Mouse (Mus musculus): ENCODE measurements at regions not wholly inside any gene's neighbourhood (a gene's known extent, or its start where the extent isn't known, plus 50 kb on each side); places are given as distances from the start of the nearest gene placed in this dataset.

GRCm38 (mm10) chr12:59539788-59540187 is 320.3 kb upstream of the Fbxo33 start:
- TF ChIP-seq MAFK (IDR thresholded peaks at IDR 0.05; ENCODE audit: insufficient read depth, low read depth, low read length) = no peak
- no peak for TF ChIP-seq ZC3H11A (IDR thresholded peaks at IDR 0.05; ENCODE audit: borderline replicate concordance, low read depth, low read length)
- no peak for TF ChIP-seq CHD2 (IDR thresholded peaks at IDR 0.05; ENCODE audit: low read depth, low read length)
- no peak for TF ChIP-seq HCFC1 (IDR thresholded peaks at IDR 0.05; ENCODE audit: borderline replicate concordance, insufficient read depth, low read length)
- no peak for TF ChIP-seq ZNF384 (IDR thresholded peaks at IDR 0.05; ENCODE audit: low read depth, low read length)
- DNase-seq (ENCODE audit: low read depth, low spot score) = no peak
- Histone ChIP-seq H3K9ac (ENCODE audit: insufficient read depth, low read depth, low read length, poor library complexity, severe bottlenecking) (no peak overlapping the region), H3K4me3 (ENCODE audit: insufficient read depth in 1 of 2, low read depth in 1 of 2, low read length in 2 of 2, poor library complexity in 1 of 2, severe bottlenecking in 1 of 2) (no peak overlapping the region), H3K36me3 (ENCODE audit: control insufficient read depth, insufficient read depth, low read length, poor library complexity, severe bottlenecking) (no peaks in the 10 kb centered on the region), H3K27ac (ENCODE audit: insufficient read depth, low read depth, low read length, poor library complexity, severe bottlenecking) (no peak overlapping the region), H3K4me1 (ENCODE audit: control insufficient read depth in 2 of 2, insufficient read depth in 2 of 2, low read length in 2 of 2, poor library complexity in 1 of 2) (no peaks in the 10 kb centered on the region), H3K9me3 (ENCODE audit: control insufficient read depth, insufficient read depth, low read depth, low read length) (no peaks in the 10 kb centered on the region)
- in situ Hi-C loops (cut with MboI; ENCODE audit: low sequenced_read_pairs in 2 of 2, unreplicated experiment in 2 of 2) = no loop called here

GRCm38 (mm10) chr12:59530521-59530920 is 311.0 kb upstream of the Fbxo33 start:
- no peak for DNase-seq (ENCODE audit: low read depth, low spot score)
- TF ChIP-seq HCFC1 (IDR thresholded peaks at IDR 0.05; ENCODE audit: borderline replicate concordance, insufficient read depth, low read length) (no peak), ZNF384 (IDR thresholded peaks at IDR 0.05; ENCODE audit: low read depth, low read length) (no peak), ZC3H11A (IDR thresholded peaks at IDR 0.05; ENCODE audit: borderline replicate concordance, low read depth, low read length) (no peak), MAFK (IDR thresholded peaks at IDR 0.05; ENCODE audit: insufficient read depth, low read depth, low read length) (no peak), CHD2 (IDR thresholded peaks at IDR 0.05; ENCODE audit: low read depth, low read length) (no peak)
- H3K27ac ChIP-seq (ENCODE audit: insufficient read depth, low read depth, low read length, poor library complexity, severe bottlenecking) = no peak overlapping the region

DNA sequence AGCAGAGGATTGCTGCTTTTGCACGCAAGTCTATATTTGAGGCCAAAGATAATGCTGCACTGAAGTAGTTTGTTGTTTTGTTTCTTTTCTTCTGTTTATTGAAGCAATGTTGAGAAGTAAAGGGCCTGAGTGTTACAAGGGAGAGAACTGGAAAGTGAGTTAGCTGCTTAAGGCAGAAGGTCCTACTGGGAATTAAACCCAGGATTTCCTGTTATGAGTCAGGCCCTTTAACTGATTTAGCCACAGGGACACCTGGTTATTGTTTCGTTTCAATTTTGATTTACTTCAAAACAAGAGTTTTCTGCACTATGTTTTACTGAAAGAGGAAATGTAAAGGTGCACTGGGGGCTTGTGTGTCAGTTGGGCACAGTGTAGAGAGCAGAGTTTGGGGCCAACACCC is 303.8 kb upstream of the Fbxo33 start:
- DNase-seq (ENCODE audit: low read depth, low spot score) = no peak
- Histone ChIP-seq H3K9me3 (ENCODE audit: control insufficient read depth, insufficient read depth, low read depth, low read length) (no peaks in the 10 kb centered on the region), H3K9ac (ENCODE audit: insufficient read depth, low read depth, low read length, poor library complexity, severe bottlenecking) (no peak overlapping the region), H3K4me1 (ENCODE audit: control insufficient read depth in 2 of 2, insufficient read depth in 2 of 2, low read length in 2 of 2, poor library complexity in 1 of 2) (no peaks in the 10 kb centered on the region), H3K4me3 (ENCODE audit: insufficient read depth in 1 of 2, low read depth in 1 of 2, low read length in 2 of 2, poor library complexity in 1 of 2, severe bottlenecking in 1 of 2) (no peak overlapping the region), H3K36me3 (ENCODE audit: control insufficient read depth, insufficient read depth, low read length, poor library complexity, severe bottlenecking) (no peaks in the 10 kb centered on the region), H3K27ac (ENCODE audit: insufficient read depth, low read depth, low read length, poor library complexity, severe bottlenecking) (no peak overlapping the region)
- no peak for TF ChIP-seq HCFC1 (IDR thresholded peaks at IDR 0.05; ENCODE audit: borderline replicate concordance, insufficient read depth, low read length)
- no peak for TF ChIP-seq ZC3H11A (IDR thresholded peaks at IDR 0.05; ENCODE audit: borderline replicate concordance, low read depth, low read length)
- no peak for TF ChIP-seq ZNF384 (IDR thresholded peaks at IDR 0.05; ENCODE audit: low read depth, low read length)
- TF ChIP-seq CHD2 (IDR thresholded peaks at IDR 0.05; ENCODE audit: low read depth, low read length) = no peak
- TF ChIP-seq MAFK (IDR thresholded peaks at IDR 0.05; ENCODE audit: insufficient read depth, low read depth, low read length) = no peak
- in situ Hi-C loops (cut with MboI; ENCODE audit: low sequenced_read_pairs in 2 of 2, unreplicated experiment in 2 of 2) = no loop called here

More at GRCm38 (mm10) chr12:59530521-59530920, 311.0 kb upstream of the Fbxo33 start:
- H3K36me3 ChIP-seq (ENCODE audit: control insufficient read depth, insufficient read depth, low read length, poor library complexity, severe bottlenecking) = no peaks in the 10 kb centered on the region
- H3K4me1 ChIP-seq (ENCODE audit: control insufficient read depth in 2 of 2, insufficient read depth in 2 of 2, low read length in 2 of 2, poor library complexity in 1 of 2) = no peaks in the 10 kb centered on the region
- H3K9me3 ChIP-seq (ENCODE audit: control insufficient read depth, insufficient read depth, low read depth, low read length) = no peaks in the 10 kb centered on the region
- H3K9ac ChIP-seq (ENCODE audit: insufficient read depth, low read depth, low read length, poor library complexity, severe bottlenecking) = no peak overlapping the region
- H3K4me3 ChIP-seq (ENCODE audit: insufficient read depth in 1 of 2, low read depth in 1 of 2, low read length in 2 of 2, poor library complexity in 1 of 2, severe bottlenecking in 1 of 2) = no peak overlapping the region
- in situ Hi-C loops (cut with MboI; ENCODE audit: low sequenced_read_pairs in 2 of 2, unreplicated experiment in 2 of 2) = no loop called here

DNA sequence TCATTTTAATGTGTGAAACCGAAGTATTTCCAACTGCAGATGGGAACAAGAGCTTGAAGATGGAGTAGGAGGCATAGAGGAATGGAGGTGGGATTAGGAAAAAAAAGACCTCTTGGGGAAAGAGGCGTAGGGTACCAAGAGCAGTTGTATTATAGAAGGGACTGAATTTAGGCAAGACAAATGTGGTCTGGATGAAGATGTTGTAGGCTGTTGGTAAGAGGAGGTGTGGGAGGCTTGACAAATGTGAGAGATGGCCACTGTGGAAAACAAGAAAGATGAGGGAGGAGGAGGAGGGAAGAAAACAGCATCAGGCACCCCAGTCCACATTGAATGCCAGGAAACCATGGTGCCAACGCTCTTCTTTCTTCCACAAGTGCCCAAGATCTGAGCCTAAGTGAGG is 302.4 kb upstream of the Fbxo33 start:
- Histone ChIP-seq H3K9me3 (ENCODE audit: control insufficient read depth, insufficient read depth, low read depth, low read length) (no peaks in the 10 kb centered on the region), H3K27ac (ENCODE audit: insufficient read depth, low read depth, low read length, poor library complexity, severe bottlenecking) (no peak overlapping the region), H3K36me3 (ENCODE audit: control insufficient read depth, insufficient read depth, low read length, poor library complexity, severe bottlenecking) (no peaks in the 10 kb centered on the region), H3K4me3 (ENCODE audit: insufficient read depth in 1 of 2, low read depth in 1 of 2, low read length in 2 of 2, poor library complexity in 1 of 2, severe bottlenecking in 1 of 2) (no peak overlapping the region), H3K4me1 (ENCODE audit: control insufficient read depth in 2 of 2, insufficient read depth in 2 of 2, low read length in 2 of 2, poor library complexity in 1 of 2) (no peaks in the 10 kb centered on the region), H3K9ac (ENCODE audit: insufficient read depth, low read depth, low read length, poor library complexity, severe bottlenecking) (no peak overlapping the region)
- no peak for TF ChIP-seq HCFC1 (IDR thresholded peaks at IDR 0.05; ENCODE audit: borderline replicate concordance, insufficient read depth, low read length)
- TF ChIP-seq ZC3H11A (IDR thresholded peaks at IDR 0.05; ENCODE audit: borderline replicate concordance, low read depth, low read length) = no peak
- TF ChIP-seq CHD2 (IDR thresholded peaks at IDR 0.05; ENCODE audit: low read depth, low read length) = no peak
- no peak for TF ChIP-seq MAFK (IDR thresholded peaks at IDR 0.05; ENCODE audit: insufficient read depth, low read depth, low read length)
- no peak for TF ChIP-seq ZNF384 (IDR thresholded peaks at IDR 0.05; ENCODE audit: low read depth, low read length)
- in situ Hi-C loops (cut with MboI; ENCODE audit: low sequenced_read_pairs in 2 of 2, unreplicated experiment in 2 of 2) = no loop called here
- DNase-seq (ENCODE audit: low read depth, low spot score) = no peak

DNA sequence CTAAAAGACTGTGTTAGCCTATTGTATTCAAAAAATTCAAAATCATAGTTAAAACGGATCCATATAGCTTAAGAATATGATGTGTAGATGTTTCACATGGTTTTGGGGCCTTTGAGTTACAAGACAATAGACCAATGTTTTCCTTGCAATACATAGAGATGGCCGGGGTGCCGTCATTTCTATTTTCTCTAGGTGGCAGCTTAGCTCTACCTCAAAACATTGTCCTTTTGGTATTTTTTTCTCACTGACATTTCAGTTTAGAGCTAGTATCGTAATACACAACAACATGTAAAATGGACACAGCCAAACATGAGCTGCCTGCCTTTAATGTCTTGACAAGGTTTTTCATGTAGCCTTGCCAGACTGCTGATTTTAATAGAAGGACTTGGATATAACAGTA is 290.3 kb upstream of the Fbxo33 start:
- Histone ChIP-seq H3K9me3 (ENCODE audit: control insufficient read depth, insufficient read depth, low read depth, low read length) (no peaks in the 10 kb centered on the region), H3K4me1 (ENCODE audit: control insufficient read depth in 2 of 2, insufficient read depth in 2 of 2, low read length in 2 of 2, poor library complexity in 1 of 2) (peaks cover 7 to 12% of the 10 kb centered on the region in 2 experiments; a peak in 2 of 4 replicates), H3K9ac (ENCODE audit: insufficient read depth, low read depth, low read length, poor library complexity, severe bottlenecking) (no peak overlapping the region), H3K36me3 (ENCODE audit: control insufficient read depth, insufficient read depth, low read length, poor library complexity, severe bottlenecking) (no peaks in the 10 kb centered on the region), H3K27ac (ENCODE audit: insufficient read depth, low read depth, low read length, poor library complexity, severe bottlenecking) (no peak overlapping the region), H3K4me3 (ENCODE audit: insufficient read depth in 1 of 2, low read depth in 1 of 2, low read length in 2 of 2, poor library complexity in 1 of 2, severe bottlenecking in 1 of 2) (no peak overlapping the region)
- TF ChIP-seq MAFK (IDR thresholded peaks at IDR 0.05; ENCODE audit: insufficient read depth, low read depth, low read length) (no peak), CHD2 (IDR thresholded peaks at IDR 0.05; ENCODE audit: low read depth, low read length) (no peak), ZC3H11A (IDR thresholded peaks at IDR 0.05; ENCODE audit: borderline replicate concordance, low read depth, low read length) (no peak), HCFC1 (IDR thresholded peaks at IDR 0.05; ENCODE audit: borderline replicate concordance, insufficient read depth, low read length) (no peak), ZNF384 (IDR thresholded peaks at IDR 0.05; ENCODE audit: low read depth, low read length) (no peak)
- in situ Hi-C loops (cut with MboI; ENCODE audit: low sequenced_read_pairs in 2 of 2, unreplicated experiment in 2 of 2) = no loop called here
- no peak for DNase-seq (ENCODE audit: low read depth, low spot score)

Data from ES-E14 (cell line).